Mouse (Mus musculus): Measurements from ENCODE around the gene Tubb3.
A peak's percentile ranks its signal among the peaks of the same experiment; 100 is the strongest.
"Not testable (repeated sequence)": the region's sequence is repeated elsewhere in the genome, so short reads cannot be mapped to it uniquely, and the experiment has no call there.

Tubb3 gene

GRCm38 (mm10) chr8:123431616-123432365, 20.6 kb downstream of the Tubb3 start:
- DNase-seq (ENCODE audit: low read depth, low spot score), result no peak

GRCm38 (mm10) chr8:123432381-123432780, 21.2 kb downstream of the Tubb3 start:
- DNase-seq (ENCODE audit: low read depth, low spot score), result no peak

GRCm38 (mm10) chr8:123433241-123433974, 22.2 kb downstream of the Tubb3 start:
- DNase-seq (ENCODE audit: low read depth, low spot score), result not testable (repeated sequence)

- DNase-seq (ENCODE audit: low read depth, low spot score), result no peak
Observed at GRCm38 (mm10) chr8:123441788-123442187, 30.6 kb downstream of the Tubb3 start.

GRCm38 (mm10) chr8:123442351-123442750, 31.1 kb downstream of the Tubb3 start:
- DNase-seq (ENCODE audit: low read depth, low spot score), result no peak

- peak; percentile 96 for DNase-seq (ENCODE audit: low read depth, low spot score)
Observed at GRCm38 (mm10) chr8:123442871-123443575, 31.8 kb downstream of the Tubb3 start.

- DNase-seq (ENCODE audit: low read depth, low spot score), result no peak
Observed at GRCm38 (mm10) chr8:123443576-123443921, 32.3 kb downstream of the Tubb3 start.

- DNase-seq (ENCODE audit: low read depth, low spot score), result peak; percentile 5
Observed at GRCm38 (mm10) chr8:123444131-123444530, 32.9 kb downstream of the Tubb3 start.

- DNase-seq (ENCODE audit: low read depth, low spot score), result peak; percentile 28
Observed at GRCm38 (mm10) chr8:123445981-123446380, 34.8 kb downstream of the Tubb3 start.

GRCm38 (mm10) chr8:123446799-123447198, 35.6 kb downstream of the Tubb3 start:
- peak; percentile 69 for DNase-seq (ENCODE audit: low read depth, low spot score)

GRCm38 (mm10) chr8:123450783-123451182, 39.6 kb downstream of the Tubb3 start:
- DNase-seq (ENCODE audit: low read depth, low spot score), result peak; percentile 1

- not testable (repeated sequence) for DNase-seq (ENCODE audit: low read depth, low spot score)
Observed at GRCm38 (mm10) chr8:123451747-123452146, 40.5 kb downstream of the Tubb3 start.

- DNase-seq (ENCODE audit: low read depth, low spot score), result peak; percentile 4
Observed at GRCm38 (mm10) chr8:123452149-123452548, 40.9 kb downstream of the Tubb3 start.

GRCm38 (mm10) chr8:123453291-123453690, 42.1 kb downstream of the Tubb3 start:
- DNase-seq (ENCODE audit: low read depth, low spot score), result peak; percentile 69

- DNase-seq (ENCODE audit: low read depth, low spot score), result peak; percentile 100
Observed at GRCm38 (mm10) chr8:123453951-123454350, 42.7 kb downstream of the Tubb3 start.

GRCm38 (mm10) chr8:123454559-123454958, 43.3 kb downstream of the Tubb3 start:
- DNase-seq (ENCODE audit: low read depth, low spot score), result no peak

- no peak for DNase-seq (ENCODE audit: low read depth, low spot score)
Observed at GRCm38 (mm10) chr8:123463651-123464050, 52.4 kb downstream of the Tubb3 start.

- DNase-seq (ENCODE audit: low read depth, low spot score), result peak; percentile 2
Observed at GRCm38 (mm10) chr8:123467476-123467875, 56.3 kb downstream of the Tubb3 start.

Measured in ES-CJ7 (cell line).